Mouse (Mus musculus): ENCODE results near the gene Mis12. TPM values are rescaled to one million over a fixed set of nuclear protein-coding genes. Genes with fewer than 3 reads are reported as not detected.

The Mis12 gene
- 42.3 TPM in 2 replicates for polyA plus RNA-seq (2015; fragmentation: Nextera tagmentation; extraction: Ambion mirVana)

GRCm38 (mm10) chr11:71019201-71020068 lies at the start of gene Mis12, which contains the start of gene Derl2:
Mis12 (plus strand) TSS chr11:71019611.
Derl2 (minus strand) TSS chr11:71019841.
- peaks cover 12% of the 10 kb centered on the region; the same call in 1 of the 2 replicates for H3K36me3 ChIP-seq
- peak; percentile 100 for ATAC-seq (ENCODE audit: insufficient number of reproducible peaks, low FRiP score, low TSS enrichment, low read depth)

DNA sequence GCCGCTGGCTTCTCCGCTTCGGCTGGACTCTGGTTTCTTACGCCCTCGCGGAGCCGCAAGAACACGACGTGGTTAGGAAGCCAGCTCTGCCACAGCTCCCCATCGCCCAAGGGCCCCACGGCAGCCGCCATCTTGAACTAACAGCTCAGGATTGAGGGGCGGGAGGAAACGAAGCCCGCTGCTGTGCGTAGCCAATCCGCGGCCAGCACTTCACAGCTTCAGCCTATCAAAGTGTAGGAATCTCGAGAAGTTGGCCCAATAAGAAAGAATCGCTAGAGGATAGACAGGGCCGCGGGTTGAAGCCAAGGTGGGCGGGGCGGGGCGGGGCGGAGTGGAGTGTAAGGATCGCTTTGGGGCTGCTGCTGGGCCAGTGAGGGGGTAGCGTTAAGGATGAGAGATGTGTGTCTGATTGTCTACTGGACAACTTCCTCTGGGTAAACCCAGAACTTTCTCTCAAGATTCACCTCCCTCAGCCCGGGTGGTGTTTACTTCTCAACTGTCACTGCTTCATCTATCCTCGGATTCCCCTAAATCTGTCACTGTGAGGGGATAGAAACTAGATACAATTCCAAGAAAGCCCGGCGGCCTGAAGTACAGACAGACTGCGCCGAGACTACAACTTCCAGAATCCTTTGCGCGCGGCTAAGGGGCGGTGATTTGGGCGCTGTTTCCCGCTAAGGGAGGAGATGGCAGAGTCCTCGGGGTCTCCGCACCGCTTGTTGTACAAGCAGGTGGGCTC lies 49.4 kb upstream of the Mis12 start, which contains the start of the genes Nup88 and Rpain:
Gene Nup88 (minus strand): TSS at position 153 of the 739 bp plus-strand sequence.
Gene Rpain (plus strand): TSS at position 393 of the 739 bp plus-strand sequence.
- no peaks in the 10 kb centered on the region for H3K9me3 ChIP-seq (replicated peaks)
- peak within 1 kb of the TSS; percentile 93 for H3K27ac ChIP-seq (replicated peaks)
- H3K4me3 ChIP-seq (replicated peaks) = peak within 1 kb of the TSS; percentile 92
- H3K9ac ChIP-seq = peak within 1 kb of the TSS; percentile 94
- peak within 1 kb of the TSS; percentile 65 for H3K4me2 ChIP-seq (replicated peaks)
- under 1% methylated on average over 43 of the region's 43 CpGs for WGBS
- peaks cover 13% of the 10 kb centered on the region for H3K4me1 ChIP-seq
- H3K36me3 ChIP-seq = peaks cover 44% of the 10 kb centered on the region
- H3K27me3 ChIP-seq = no peaks in the 10 kb centered on the region
- ATAC-seq (ENCODE audit: insufficient number of reproducible peaks, low FRiP score, low TSS enrichment, low read depth) = peak; percentile 97

More at GRCm38 (mm10) chr11:71019201-71020068, at the start of gene Mis12, which contains the start of gene Derl2:
- under 1% methylated on average over 71 of the region's 71 CpGs for WGBS
- Histone ChIP-seq H3K9me3 (replicated peaks) (no peaks in the 10 kb centered on the region), H3K27ac (replicated peaks) (peak within 1 kb of the TSS; percentile 97), H3K27me3 (no peaks in the 10 kb centered on the region), H3K4me2 (replicated peaks) (peak within 1 kb of the TSS; percentile 74), H3K4me3 (replicated peaks) (peak within 1 kb of the TSS; percentile 99), H3K9ac (peak within 1 kb of the TSS; percentile 93), H3K4me1 (peaks cover 21% of the 10 kb centered on the region)

DNA sequence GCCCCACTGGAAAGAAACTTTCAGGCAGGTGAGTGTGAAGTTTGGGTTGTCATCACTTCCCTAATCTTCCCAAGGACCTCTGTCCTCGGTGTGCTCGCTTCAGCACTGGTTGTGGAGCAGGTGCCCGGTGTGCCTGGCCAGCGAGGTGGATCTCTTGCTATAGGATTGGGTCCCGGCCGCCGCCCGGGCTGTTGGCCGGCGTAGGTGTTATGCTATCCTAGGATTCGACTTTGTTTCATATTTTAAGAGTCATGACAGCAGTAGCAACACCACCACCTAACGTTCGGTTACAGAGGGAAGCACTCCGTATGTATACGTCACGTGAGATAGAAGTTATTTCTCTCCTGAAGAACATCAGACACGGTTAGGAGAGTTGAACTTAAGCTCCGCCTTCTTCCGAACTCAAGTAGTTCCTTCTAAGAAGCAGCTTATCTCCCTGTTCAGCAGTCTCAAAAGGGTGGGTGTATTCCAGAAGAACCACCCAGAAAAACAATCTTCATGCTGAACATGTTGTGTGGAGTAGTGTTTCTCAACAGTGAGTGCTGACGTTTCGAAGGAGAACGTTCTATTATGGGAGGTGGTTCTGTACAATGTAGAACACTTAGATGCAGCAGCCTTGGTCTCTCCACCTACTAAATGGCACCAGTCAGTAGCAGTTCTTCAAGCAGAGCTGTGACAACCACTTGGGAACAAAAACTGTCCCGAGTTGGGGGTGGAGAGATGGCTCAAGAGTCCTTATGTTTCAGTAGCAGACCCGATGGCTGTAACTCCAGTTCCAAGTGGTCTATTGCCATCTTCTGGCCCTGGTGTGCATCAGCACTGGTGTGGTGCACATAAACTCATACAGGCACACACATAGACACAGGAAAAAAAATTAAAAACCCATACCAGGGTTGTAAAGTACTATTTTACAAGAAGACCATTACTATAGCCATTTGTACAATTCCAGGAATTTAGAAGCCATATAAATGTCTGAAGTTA lies 48.6 kb upstream of the Mis12 start:
- peak; percentile 30; the same call in 1 of the 2 replicates for ATAC-seq (ENCODE audit: insufficient number of reproducible peaks, low FRiP score, low TSS enrichment, low read depth)
- Histone ChIP-seq H3K9ac (peak overlapping the region; percentile 39), H3K27me3 (no peaks in the 10 kb centered on the region), H3K4me1 (peaks cover 13% of the 10 kb centered on the region), H3K27ac (replicated peaks) (peak overlapping the region; percentile 93), H3K9me3 (replicated peaks) (no peaks in the 10 kb centered on the region), H3K36me3 (peaks cover 45% of the 10 kb centered on the region), H3K4me2 (replicated peaks) (peak overlapping the region; percentile 65), H3K4me3 (replicated peaks) (peak overlapping the region; percentile 92)
- 18% methylated on average over 24 of the region's 24 CpGs for WGBS

DNA sequence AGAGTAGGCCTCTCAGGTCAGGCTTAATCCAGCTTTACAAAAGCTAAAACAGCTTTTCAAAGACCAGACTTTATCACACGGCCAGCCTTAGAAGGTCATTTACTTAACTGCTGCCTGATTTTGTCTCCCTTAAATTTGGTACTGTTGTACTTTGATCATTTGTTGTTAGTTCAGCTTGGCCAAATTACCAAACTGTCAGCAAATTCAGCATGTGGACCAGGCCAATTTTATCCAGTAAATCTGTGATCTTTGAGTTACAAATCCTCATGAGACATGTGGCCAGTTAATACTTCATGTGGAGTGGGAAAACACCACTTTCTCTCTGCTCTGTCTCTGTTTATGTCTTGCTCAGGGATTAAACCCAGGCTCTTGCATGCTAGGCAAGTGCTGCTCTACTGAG lies 46.8 kb upstream of the Mis12 start:
- Histone ChIP-seq H3K9ac (no peak overlapping the region), H3K36me3 (peaks cover 54% of the 10 kb centered on the region), H3K27ac (replicated peaks) (no peak overlapping the region), H3K27me3 (no peaks in the 10 kb centered on the region), H3K4me2 (replicated peaks) (no peak overlapping the region), H3K4me3 (replicated peaks) (no peak overlapping the region), H3K4me1 (peaks cover 13% of the 10 kb centered on the region), H3K9me3 (replicated peaks) (no peaks in the 10 kb centered on the region)
- 61% methylated on average over 1 of the region's 1 CpGs for WGBS
- ATAC-seq (ENCODE audit: insufficient number of reproducible peaks, low FRiP score, low TSS enrichment, low read depth) = no peak

DNA sequence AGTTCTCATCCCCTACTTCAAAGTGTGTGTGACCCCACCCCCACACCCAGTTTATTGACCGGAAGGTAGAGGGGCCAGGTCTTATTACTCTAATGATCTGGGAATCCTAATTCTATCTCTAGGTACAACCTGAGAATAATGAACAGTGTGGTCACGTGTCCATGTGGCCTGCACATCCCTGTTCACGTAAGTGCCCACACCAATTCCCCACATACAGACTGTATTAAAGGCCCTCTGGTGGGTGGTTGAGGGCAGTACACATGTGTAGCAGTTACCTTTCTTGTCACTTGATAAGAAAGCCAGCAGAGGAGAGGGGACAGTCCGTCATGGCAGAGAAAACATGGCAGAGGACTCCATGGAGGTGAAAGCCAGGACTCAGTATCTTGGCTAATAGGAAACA lies 45.5 kb upstream of the Mis12 start:
- peaks cover 66% of the 10 kb centered on the region for H3K36me3 ChIP-seq
- no peak overlapping the region for H3K4me2 ChIP-seq (replicated peaks)
- H3K27me3 ChIP-seq = no peaks in the 10 kb centered on the region
- 64% methylated on average over 4 of the region's 4 CpGs for WGBS
- H3K9ac ChIP-seq = no peak overlapping the region
- ATAC-seq (ENCODE audit: insufficient number of reproducible peaks, low FRiP score, low TSS enrichment, low read depth) = no peak
- no peak overlapping the region for H3K27ac ChIP-seq (replicated peaks)
- H3K4me3 ChIP-seq (replicated peaks) = no peak overlapping the region
- H3K9me3 ChIP-seq (replicated peaks) = no peaks in the 10 kb centered on the region
- H3K4me1 ChIP-seq = peaks cover 4% of the 10 kb centered on the region; the same call in 1 of the 2 replicates

GRCm38 (mm10) chr11:70975193-70975592 lies 44.2 kb upstream of the Mis12 start:
- Histone ChIP-seq H3K4me2 (replicated peaks) (no peak overlapping the region), H3K9me3 (replicated peaks) (no peaks in the 10 kb centered on the region), H3K9ac (no peak overlapping the region), H3K4me1 (peaks cover 4% of the 10 kb centered on the region; the same call in 1 of the 2 replicates), H3K27me3 (no peaks in the 10 kb centered on the region), H3K27ac (replicated peaks) (no peak overlapping the region), H3K36me3 (peaks cover 77% of the 10 kb centered on the region), H3K4me3 (replicated peaks) (no peak overlapping the region)
- no peak for ATAC-seq (ENCODE audit: insufficient number of reproducible peaks, low FRiP score, low TSS enrichment, low read depth)
- 69% methylated on average over 2 of the region's 2 CpGs for WGBS

DNA sequence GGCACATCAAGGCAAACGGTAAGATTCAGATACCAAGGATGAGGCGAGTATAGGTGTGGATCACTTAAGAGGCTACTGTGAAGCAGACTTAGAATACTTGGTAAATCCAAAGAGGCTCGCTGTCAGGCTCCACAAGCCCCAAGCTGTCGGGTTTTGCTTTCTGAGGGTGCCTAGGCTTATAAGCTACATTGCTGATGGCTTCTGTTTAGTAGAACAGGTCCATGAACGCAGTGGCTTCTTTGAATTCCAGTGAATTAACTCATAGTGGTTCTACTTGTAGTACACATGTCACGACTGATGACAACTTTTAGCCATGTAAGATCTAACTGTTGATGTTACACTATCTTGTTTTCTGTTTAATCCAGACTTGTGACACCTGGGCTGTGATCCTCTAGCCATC lies 42.1 kb upstream of the Mis12 start:
- Histone ChIP-seq H3K36me3 (peaks cover 84% of the 10 kb centered on the region), H3K9ac (no peak overlapping the region), H3K4me1 (peaks cover 16% of the 10 kb centered on the region), H3K27ac (replicated peaks) (no peak overlapping the region), H3K27me3 (no peaks in the 10 kb centered on the region), H3K9me3 (replicated peaks) (no peaks in the 10 kb centered on the region), H3K4me2 (replicated peaks) (no peak overlapping the region), H3K4me3 (replicated peaks) (no peak overlapping the region)
- no peak for ATAC-seq (ENCODE audit: insufficient number of reproducible peaks, low FRiP score, low TSS enrichment, low read depth)
- 88% methylated on average over 6 of the region's 6 CpGs for WGBS

GRCm38 (mm10) chr11:70980232-70980631 lies 39.2 kb upstream of the Mis12 start:
- 82% methylated on average over 6 of the region's 6 CpGs for WGBS
- ATAC-seq (ENCODE audit: insufficient number of reproducible peaks, low FRiP score, low TSS enrichment, low read depth) = no peak
- no peak overlapping the region for H3K4me2 ChIP-seq (replicated peaks)
- H3K27me3 ChIP-seq = no peaks in the 10 kb centered on the region
- no peak overlapping the region for H3K4me3 ChIP-seq (replicated peaks)
- no peak overlapping the region for H3K27ac ChIP-seq (replicated peaks)
- peaks cover 16% of the 10 kb centered on the region for H3K4me1 ChIP-seq
- peaks cover 63% of the 10 kb centered on the region for H3K36me3 ChIP-seq
- no peak overlapping the region for H3K9ac ChIP-seq
- H3K9me3 ChIP-seq (replicated peaks) = no peaks in the 10 kb centered on the region

DNA sequence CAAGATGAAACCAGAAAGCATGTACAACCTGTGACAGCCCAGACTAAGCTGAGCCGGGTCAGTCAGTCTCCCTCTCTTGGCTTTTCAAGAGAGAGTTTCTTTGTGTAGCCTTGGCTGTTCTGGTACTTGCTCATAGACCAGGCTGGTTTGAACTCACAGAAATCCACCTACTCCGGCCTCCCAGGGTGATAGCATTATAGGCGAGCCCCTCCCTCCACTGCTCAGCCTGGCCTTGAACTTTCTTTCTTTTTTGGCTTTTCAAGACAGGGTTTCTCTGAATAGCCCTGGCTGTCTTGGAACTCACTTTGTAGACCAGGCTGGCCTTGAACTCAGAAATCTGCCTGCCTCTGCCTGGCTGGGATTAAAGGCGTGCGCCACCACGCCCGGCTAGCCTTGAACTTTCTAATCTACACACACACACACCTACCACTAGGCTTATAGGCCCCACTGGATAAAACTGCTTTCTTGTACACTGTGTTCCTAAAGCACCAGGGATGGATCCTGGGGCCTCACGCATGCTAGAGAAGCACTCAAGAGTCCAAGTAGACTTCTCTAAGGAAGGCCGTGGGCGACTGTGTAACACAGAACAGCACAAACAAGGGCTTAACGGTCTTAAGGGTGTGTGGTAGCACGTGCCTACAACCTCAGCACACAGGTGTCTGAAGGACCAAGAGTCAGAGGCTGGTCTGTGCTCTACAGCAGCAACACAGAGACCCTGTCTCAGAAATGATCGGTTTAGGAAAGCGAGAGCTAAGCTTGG lies 38.5 kb upstream of the Mis12 start:
- Histone ChIP-seq H3K27ac (replicated peaks) (no peak overlapping the region), H3K27me3 (no peaks in the 10 kb centered on the region), H3K4me1 (peaks cover 16% of the 10 kb centered on the region), H3K9me3 (replicated peaks) (no peaks in the 10 kb centered on the region), H3K4me2 (replicated peaks) (no peak overlapping the region), H3K36me3 (peaks cover 63% of the 10 kb centered on the region), H3K9ac (no peak overlapping the region), H3K4me3 (replicated peaks) (no peak overlapping the region; the same call in 1 of the 2 replicates)
- no peak for ATAC-seq (ENCODE audit: insufficient number of reproducible peaks, low FRiP score, low TSS enrichment, low read depth)
- WGBS = 93% methylated on average over 14 of the region's 14 CpGs

- ATAC-seq (ENCODE audit: insufficient number of reproducible peaks, low FRiP score, low TSS enrichment, low read depth) = no peak
- peaks cover 63% of the 10 kb centered on the region for H3K36me3 ChIP-seq
- WGBS = 7% methylated on average over 12 of the region's 12 CpGs
These were observed 37.4 kb upstream of the Mis12 start for GRCm38 (mm10) chr11:70982030-70982429.

More at GRCm38 (mm10) chr11:70982030-70982429, 37.4 kb upstream of the Mis12 start:
- no peaks in the 10 kb centered on the region for H3K27me3 ChIP-seq
- H3K9ac ChIP-seq = peak overlapping the region; percentile 69
- H3K4me1 ChIP-seq = peaks cover 16% of the 10 kb centered on the region
- H3K4me3 ChIP-seq (replicated peaks) = peak overlapping the region; percentile 78
- H3K4me2 ChIP-seq (replicated peaks) = peak overlapping the region; percentile 68
- no peak overlapping the region for H3K27ac ChIP-seq (replicated peaks)
- no peaks in the 10 kb centered on the region for H3K9me3 ChIP-seq (replicated peaks)

All from embryonic facial prominence, embryonic 15.5 days (tissue).